Mouse (Mus musculus) bone marrow macrophage, adult 2 months (primary cell): ENCODE results near the gene Mta3. TPM values are rescaled to one million over a fixed set of nuclear protein-coding genes. Genes with fewer than 3 reads are reported as not detected.
"Not testable (repeated sequence)": the region's sequence is repeated elsewhere in the genome, so short reads cannot be mapped to it uniquely, and the experiment has no call there.

Source experiments
- H3K27ac ChIP-seq: 2 replicates; pipeline ENCODE4 v1.5.1; 2012; ENCODE audit warnings: low read depth, low read length; ENCODE audit not compliant: insufficient read depth
- H3K4me1 ChIP-seq: 2 replicates; pipeline ENCODE4 v1.6.1; 2012; ENCODE audit warnings: low read length; ENCODE audit not compliant: control insufficient read depth, insufficient read depth
- H3K4me3 ChIP-seq: 2 replicates; pipeline ENCODE4 v1.5.1; 2012; ENCODE audit warnings: mild to moderate bottlenecking, low read length, moderate library complexity; ENCODE audit not compliant: insufficient read depth
- CTCF ChIP-seq: IDR thresholded peaks from 2 replicates; pipeline ENCODE4 v1.5.1; 2012; ENCODE audit warnings: low read depth, mild to moderate bottlenecking, low read length, moderate library complexity
- POLR2A ChIP-seq: IDR thresholded peaks from 2 replicates; pipeline ENCODE4 v1.6.1; 2012; ENCODE audit warnings: mild to moderate bottlenecking, low read depth, low read length, borderline replicate concordance
- polyA plus RNA-seq: library from polyadenylated mRNA; stranded (reverse); fragments of >200 nt; gene quantifications from 2 replicates; pipeline ENCODE4 v1.2.4, GENCODE M21; 2012; ENCODE audit not compliant: missing spikeins, insufficient read depth, insufficient read length

Gene Mta3
- polyA plus RNA-seq, 1 experiment: 57.5 TPM

- Histone ChIP-seq H3K4me1 (peaks cover 36% of the 10 kb centered on the region), H3K4me3 (no peak overlapping the region), H3K27ac (no peak overlapping the region)
- TF ChIP-seq POLR2A: no peak
- TF ChIP-seq CTCF: no peak
These were observed 1.9 kb downstream of the Mta3 start for GRCm38 (mm10) chr17:83707846-83708245.

GRCm38 (mm10) chr17:83708256-83708655, 2.3 kb downstream of the Mta3 start:
- peaks cover 32% of the 10 kb centered on the region for H3K4me1 ChIP-seq
- H3K27ac ChIP-seq: no peak overlapping the region
- TF ChIP-seq POLR2A (no peak), CTCF (no peak)
- no peak overlapping the region for H3K4me3 ChIP-seq

- Histone ChIP-seq H3K4me3 (no peak overlapping the region), H3K4me1 (peaks cover 27% of the 10 kb centered on the region), H3K27ac (peak overlapping the region; percentile 60)
- TF ChIP-seq CTCF (no peak), POLR2A (no peak)
These were observed 2.9 kb downstream of the Mta3 start for GRCm38 (mm10) chr17:83708891-83709290.

- Histone ChIP-seq H3K27ac (peak overlapping the region; percentile 70), H3K4me1 (peaks cover 27% of the 10 kb centered on the region)
- not testable (repeated sequence) for H3K4me3 ChIP-seq
These were observed 3.6 kb downstream of the Mta3 start for GRCm38 (mm10) chr17:83709517-83709916.

DNA sequence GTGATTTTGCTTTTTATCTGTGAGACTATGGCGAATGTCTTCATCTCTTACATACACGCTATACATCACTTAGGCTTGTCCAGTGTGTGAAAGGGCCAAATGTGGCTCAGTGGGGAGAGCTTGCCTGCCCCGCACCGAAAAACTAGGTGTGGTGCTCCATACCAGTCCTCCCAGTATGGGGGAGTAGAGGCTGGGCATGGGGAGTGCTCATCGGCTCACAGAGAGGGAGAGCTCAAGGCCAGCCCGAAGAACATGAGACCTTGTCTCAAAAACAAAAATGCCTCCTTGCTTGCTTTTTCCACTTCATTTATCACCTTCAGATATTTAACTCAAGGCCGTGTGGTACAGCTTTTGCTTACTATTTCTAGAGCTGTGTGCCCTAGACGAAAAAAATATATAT, 4.7 kb downstream of the Mta3 start:
- TF ChIP-seq CTCF: no peak
- TF ChIP-seq POLR2A: no peak
- peaks cover 27% of the 10 kb centered on the region for H3K4me1 ChIP-seq

DNA sequence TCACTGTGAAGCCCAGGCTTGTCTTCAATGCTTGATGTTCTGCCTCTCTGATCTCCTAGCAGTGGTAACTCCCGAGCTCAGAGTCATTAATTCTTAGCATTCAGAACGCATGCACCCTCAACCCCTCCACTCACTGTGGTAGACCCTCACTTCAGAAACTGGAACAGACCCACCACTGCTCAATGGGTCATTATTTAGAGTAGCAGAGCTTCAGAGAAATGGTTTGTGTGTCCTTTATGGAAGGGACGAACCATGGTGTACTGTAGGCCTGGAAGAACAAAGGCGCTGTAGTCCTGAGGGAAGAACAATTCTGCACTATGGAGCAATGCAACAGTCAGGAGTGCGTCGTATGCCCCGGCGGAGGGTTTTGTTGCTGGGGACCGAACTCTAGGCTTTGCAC, 6.4 kb downstream of the Mta3 start:
- TF ChIP-seq POLR2A (no peak), CTCF (no peak)
- peaks cover 23% of the 10 kb centered on the region for H3K4me1 ChIP-seq
- no peak overlapping the region for H3K4me3 ChIP-seq
- no peak overlapping the region for H3K27ac ChIP-seq

More for the DNA sequence above, 4.7 kb downstream of the Mta3 start:
- H3K4me3 ChIP-seq: no peak overlapping the region
- no peak overlapping the region for H3K27ac ChIP-seq

DNA sequence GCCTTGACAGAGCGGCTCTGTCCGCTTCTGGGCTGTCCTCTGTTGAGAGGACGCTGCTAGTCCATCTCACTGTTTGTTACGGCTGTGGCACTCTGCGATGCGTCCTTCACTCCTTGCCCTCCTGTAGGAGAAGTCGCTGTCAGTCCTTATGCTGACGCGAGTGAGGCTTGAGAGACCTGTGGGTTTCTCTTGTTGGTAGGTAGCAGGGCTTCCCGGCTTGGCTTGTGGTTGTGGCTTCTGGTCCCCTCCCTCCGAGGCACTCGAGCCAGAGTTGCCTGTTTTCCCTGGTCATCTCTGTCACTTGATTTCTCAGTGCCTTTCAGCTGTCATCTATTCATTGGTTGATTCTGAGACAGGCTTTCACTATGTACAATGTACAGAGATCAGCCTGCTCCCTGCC, 14.5 kb downstream of the Mta3 start:
- no peak overlapping the region for H3K27ac ChIP-seq
- no peak overlapping the region for H3K4me3 ChIP-seq
- H3K4me1 ChIP-seq: no peaks in the 10 kb centered on the region
- TF ChIP-seq POLR2A (no peak), CTCF (no peak)

- Histone ChIP-seq H3K27ac (no peak overlapping the region), H3K4me1 (no peaks in the 10 kb centered on the region), H3K4me3 (no peak overlapping the region)
- TF ChIP-seq CTCF: no peak
These were observed 15.2 kb downstream of the Mta3 start for GRCm38 (mm10) chr17:83721157-83721556.

GRCm38 (mm10) chr17:83723064-83723463, 17.1 kb downstream of the Mta3 start:
- Histone ChIP-seq H3K27ac (no peak overlapping the region), H3K4me1 (peaks cover 7% of the 10 kb centered on the region), H3K4me3 (no peak overlapping the region)
- TF ChIP-seq POLR2A (no peak), CTCF (no peak)

DNA sequence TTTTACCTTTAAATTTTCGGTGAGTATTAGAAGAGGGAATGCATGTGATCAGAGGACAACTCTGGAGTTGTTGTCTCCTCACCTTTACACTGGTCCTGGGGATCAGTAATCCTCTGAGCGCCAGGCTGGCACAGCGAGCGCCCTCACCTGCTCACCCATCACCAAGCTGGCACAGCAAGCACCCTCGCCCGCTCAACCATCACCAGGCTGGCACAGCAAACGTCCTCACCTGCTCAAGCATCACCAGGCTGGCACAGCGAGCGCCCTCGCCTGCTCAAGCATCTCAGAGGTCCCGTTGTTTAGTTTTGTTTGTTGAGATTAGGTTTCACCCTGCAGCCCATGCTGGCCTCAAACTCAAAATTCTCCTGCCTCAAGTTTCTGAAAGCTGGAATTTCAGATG, 20.5 kb downstream of the Mta3 start:
- Histone ChIP-seq H3K4me1 (peaks cover 21% of the 10 kb centered on the region), H3K27ac (no peak overlapping the region), H3K4me3 (no peak overlapping the region)
- TF ChIP-seq CTCF: no peak
- no peak for TF ChIP-seq POLR2A

DNA sequence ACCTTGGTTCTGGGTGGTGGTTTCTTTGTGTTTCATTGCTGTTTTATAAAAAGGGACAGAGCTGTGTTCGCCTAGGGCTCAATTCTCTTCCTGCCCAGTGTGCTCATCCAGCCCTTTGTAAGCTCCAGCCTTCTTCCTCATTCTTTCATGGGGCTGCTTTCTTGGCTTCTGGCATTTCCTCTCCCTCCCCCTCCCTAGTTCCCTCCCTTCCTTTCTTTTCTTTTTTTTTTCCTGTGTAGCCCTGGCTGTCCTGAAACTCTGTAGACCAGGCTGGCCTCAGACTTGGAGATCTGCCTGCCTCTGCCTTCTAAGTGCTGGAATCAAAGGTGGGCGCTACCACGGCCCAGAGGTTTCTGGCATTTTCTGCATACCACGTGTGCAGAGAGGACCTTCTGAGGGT, 21.7 kb downstream of the Mta3 start:
- H3K4me3 ChIP-seq: no peak overlapping the region
- TF ChIP-seq CTCF: no peak
- no peak for TF ChIP-seq POLR2A
- peaks cover 26% of the 10 kb centered on the region for H3K4me1 ChIP-seq
- H3K27ac ChIP-seq: peak overlapping the region; percentile 87
